34 mouse cellular contexts compared by ENCODE assay signal in genomic region chr13:69380403-69380802, GRCm38 (mm10).
"Had no signal": no experiment of that assay in that cellular context is flagged by ENCODE, and none has a peak within 500 bp of the region (broad histone marks: within the 10 kb centered on the region; RNA-seq: fewer than 3 reads in every experiment).

No protein-coding gene starts in this region.

- DNase-seq: heart, adult 18-20 months; heart, adult 2 months; heart, postnatal 10 days; heart, postnatal 14 days; heart, postnatal 36 days; heart, postnatal 4 days; kidney, adult 11 months; kidney, adult 18-20 months; kidney, adult 2 months; kidney, adult 9 months; kidney, postnatal 10 days; kidney, postnatal 14 days; kidney, postnatal 25 days; kidney, postnatal 36 days; kidney, postnatal 4 days; layer of hippocampus, adult 9-11 months; layer of hippocampus, postnatal 36 days had no signal

- ATAC-seq: hindbrain, embryonic 16.5 days; hindbrain, postnatal 0 days; inflammation-experienced regulatory T-cells, adult 6 months; intestine, embryonic 15.5 days had no signal

- H3K9ac ChIP-seq: heart, embryonic 12.5 days; heart, embryonic 13.5 days; heart, embryonic 15.5 days; hindbrain, embryonic 12.5 days; hindbrain, embryonic 13.5 days; hindbrain, embryonic 14.5 days; hindbrain, embryonic 15.5 days; intestine, embryonic 15.5 days; kidney, embryonic 15.5 days had no signal

- H3K27me3 ChIP-seq: heart, embryonic 12.5 days; heart, embryonic 13.5 days; heart, embryonic 15.5 days; hindbrain, embryonic 12.5 days; hindbrain, embryonic 13.5 days; hindbrain, embryonic 15.5 days; intestine, embryonic 15.5 days; kidney, embryonic 15.5 days had no signal

- H3K36me3 ChIP-seq: heart, embryonic 10.5 days; heart, embryonic 12.5 days; heart, embryonic 13.5 days; heart, embryonic 15.5 days; hindbrain, embryonic 10.5 days; hindbrain, embryonic 12.5 days; hindbrain, embryonic 13.5 days; hindbrain, embryonic 15.5 days; intestine, embryonic 15.5 days; kidney, embryonic 15.5 days had no signal

- H3K4me3 ChIP-seq: heart, adult 2 months; heart, embryonic 10.5 days; heart, embryonic 12.5 days; heart, embryonic 13.5 days; heart, embryonic 15.5 days; hindbrain, embryonic 10.5 days; hindbrain, embryonic 12.5 days; hindbrain, embryonic 13.5 days; hindbrain, embryonic 15.5 days; intestine, embryonic 15.5 days; kidney, embryonic 15.5 days; layer of hippocampus, adult 2 months had no signal

- H3K27ac ChIP-seq: heart, adult 2 months; heart, embryonic 10.5 days; heart, embryonic 13.5 days; heart, embryonic 15.5 days; hindbrain, embryonic 10.5 days; hindbrain, embryonic 12.5 days; hindbrain, embryonic 13.5 days; hindbrain, embryonic 14.5 days; hindbrain, embryonic 15.5 days; hindbrain, postnatal 0 days; intestine, embryonic 15.5 days; kidney, embryonic 15.5 days; kidney, postnatal 0 days; layer of hippocampus, adult 2 months had no signal

- H3K4me2 ChIP-seq: heart, embryonic 11.5 days; heart, embryonic 12.5 days; heart, embryonic 13.5 days; heart, embryonic 15.5 days; hindbrain, embryonic 12.5 days; hindbrain, embryonic 13.5 days; hindbrain, embryonic 14.5 days; hindbrain, embryonic 15.5 days; intestine, embryonic 15.5 days; kidney, embryonic 15.5 days had no signal

- H3K4me1 ChIP-seq: heart, embryonic 10.5 days; heart, embryonic 12.5 days; heart, embryonic 13.5 days; heart, embryonic 15.5 days; hindbrain, embryonic 10.5 days; hindbrain, embryonic 12.5 days; hindbrain, embryonic 13.5 days; hindbrain, embryonic 15.5 days; intestine, embryonic 15.5 days; kidney, embryonic 15.5 days had no signal

- H3K9me3 ChIP-seq: heart, embryonic 10.5 days; heart, embryonic 12.5 days; heart, embryonic 13.5 days; heart, embryonic 15.5 days; hindbrain, embryonic 10.5 days; hindbrain, embryonic 12.5 days; hindbrain, embryonic 13.5 days; hindbrain, embryonic 15.5 days; intestine, embryonic 15.5 days; kidney, embryonic 15.5 days had no signal
